Mouse (Mus musculus) heart, postnatal 0 days (tissue): Measurements from ENCODE around the gene Ptprn2. TPM values are rescaled to one million over a fixed set of nuclear protein-coding genes. Genes with fewer than 3 reads are reported as not detected.

ENCODE experiments used
- ATAC-seq: fragments of 200-750 bp; cut with Nextera tagmentation; 2 replicates; pipeline ENCODE4 v1.8.0; 2017; ENCODE audit warnings: low read depth, moderate number of reproducible peaks, moderate library complexity; ENCODE audit not compliant: insufficient read depth
- DNase-seq: peaks from one replicate; pipeline ENCODE4 v3.0.0-alpha.2; 2016; ENCODE audit warnings: low spot score
- H3K27ac ChIP-seq: fragments of 300-500 bp; sonication (generic); 2 replicates; pipeline ENCODE4 v1.5.1; 2014; ENCODE audit warnings: low read depth, mild to moderate bottlenecking
- H3K27me3 ChIP-seq: fragments of 300-500 bp; sonication (generic); 2 replicates; pipeline ENCODE4 v1.6.1; 2014; ENCODE audit warnings: low read length, mixed read lengths; ENCODE audit not compliant: control insufficient read depth, insufficient read depth
- H3K36me3 ChIP-seq: fragments of 300-500 bp; sonication (generic); replicated peaks from 2 replicates; pipeline ENCODE4 v1.6.1; 2014; ENCODE audit warnings: low read length, mixed read lengths; ENCODE audit not compliant: control insufficient read depth, insufficient read depth
- H3K4me1 ChIP-seq: fragments of 300-500 bp; sonication (generic); 2 replicates; pipeline ENCODE4 v1.6.1; 2014; ENCODE audit warnings: antibody characterized with exemption; ENCODE audit not compliant: control insufficient read depth, insufficient read depth
- H3K4me2 ChIP-seq: fragments of 300-500 bp; sonication (generic); 2 replicates; pipeline ENCODE4 v1.6.1; 2014; ENCODE audit warnings: low read depth, mild to moderate bottlenecking, low read length, moderate library complexity
- H3K4me3 ChIP-seq: fragments of 300-500 bp; sonication (generic); 2 replicates; pipeline ENCODE4 v1.5.1; 2014; ENCODE audit warnings: low read depth, low read length
- H3K9ac ChIP-seq: fragments of 300-500 bp; sonication (generic); replicated peaks from 2 replicates; pipeline ENCODE4 v1.6.1; 2014; ENCODE audit warnings: low read depth, low read length, mixed read lengths
- H3K9me3 ChIP-seq: fragments of 300-500 bp; sonication (generic); replicated peaks from 2 replicates; pipeline ENCODE4 v1.6.1; 2016; ENCODE audit warnings: low read length; ENCODE audit not compliant: control insufficient read depth
- CTCF ChIP-seq: IDR thresholded peaks from 2 replicates; pipeline ENCODE4 v1.5.1; 2016; ENCODE audit warnings: antibody characterized with exemption, control low read depth, low read depth
- EP300 ChIP-seq: IDR thresholded peaks from 2 replicates; pipeline ENCODE4 v1.6.1; 2016; ENCODE audit warnings: antibody characterized with exemption, low read depth
- WGBS: fragments of 180-500 bp; shearing (Covaris S2); extraction: QIAGEN DNeasy Blood & Tissue Kit; methylation state at CpG from one replicate; pipeline ENCODE4 v1.1.7; 2014; 5-methylcytosine and 5-hydroxymethylcytosine counted together
- polyA plus RNA-seq: library from polyadenylated mRNA; unstranded; fragments of >200 nt; fragmentation: Nextera tagmentation; extraction: Ambion mirVana; gene quantifications from 2 replicates; pipeline ENCODE4 v1.2.1, GENCODE M21; 2015
- total RNA-seq: library from RNA; depleted of rRNA; stranded (reverse); fragments of >200 nt; gene quantifications from 2 replicates; pipeline ENCODE4 v1.2.3, GENCODE M21; 2014; ENCODE audit warnings: low replicate concordance

Gene Ptprn2
- total and polyA plus RNA-seq, 2 experiments from 2014 or later: not detected

- TF ChIP-seq EP300: no peak
- TF ChIP-seq CTCF: no peak
- 48% methylated on average over 8 of the region's 8 CpGs for WGBS
- Histone ChIP-seq H3K27me3 (no peaks in the 10 kb centered on the region), H3K9ac (no peak overlapping the region), H3K27ac (no peak overlapping the region), H3K4me3 (no peak overlapping the region), H3K4me2 (no peak overlapping the region), H3K36me3 (no peaks in the 10 kb centered on the region), H3K4me1 (no peaks in the 10 kb centered on the region), H3K9me3 (no peaks in the 10 kb centered on the region)
- ATAC-seq (no peak), DNase-seq (no peak)
Measured at GRCm38 (mm10) chr12:116598123-116599005, 112.8 kb downstream of the Ptprn2 start.

GRCm38 (mm10) chr12:116599537-116599936 lies 114.0 kb downstream of the Ptprn2 start:
- no peak overlapping the region for H3K4me3 ChIP-seq
- H3K9ac ChIP-seq: no peak overlapping the region
- H3K4me1 ChIP-seq: no peaks in the 10 kb centered on the region
- no peak overlapping the region for H3K4me2 ChIP-seq
- H3K27me3 ChIP-seq: no peaks in the 10 kb centered on the region
- H3K36me3 ChIP-seq: no peaks in the 10 kb centered on the region
- H3K27ac ChIP-seq: no peak overlapping the region
- DNase-seq: no peak
- no peaks in the 10 kb centered on the region for H3K9me3 ChIP-seq
- ATAC-seq: no peak
- WGBS: 77% methylated on average over 1 of the region's 1 CpGs
- TF ChIP-seq CTCF (no peak), EP300 (no peak)

- 77% methylated on average over 6 of the region's 6 CpGs for WGBS
- ATAC-seq: no peak
- TF ChIP-seq EP300 (no peak), CTCF (no peak)
- Histone ChIP-seq H3K4me1 (no peaks in the 10 kb centered on the region), H3K4me2 (no peak overlapping the region), H3K36me3 (no peaks in the 10 kb centered on the region), H3K27ac (no peak overlapping the region), H3K9ac (no peak overlapping the region), H3K9me3 (no peaks in the 10 kb centered on the region), H3K4me3 (no peak overlapping the region), H3K27me3 (no peaks in the 10 kb centered on the region)
- DNase-seq: no peak
Measured at GRCm38 (mm10) chr12:116600054-116600453, 114.5 kb downstream of the Ptprn2 start.

- ATAC-seq: no peak
- H3K4me1 ChIP-seq: no peaks in the 10 kb centered on the region
- no peak for DNase-seq
- H3K27me3 ChIP-seq: no peaks in the 10 kb centered on the region
- no peaks in the 10 kb centered on the region for H3K36me3 ChIP-seq
- H3K27ac ChIP-seq: no peak overlapping the region
- no peak overlapping the region for H3K4me3 ChIP-seq
- H3K9ac ChIP-seq: no peak overlapping the region
- no peaks in the 10 kb centered on the region for H3K9me3 ChIP-seq
- TF ChIP-seq EP300 (no peak), CTCF (no peak)
- no peak overlapping the region for H3K4me2 ChIP-seq
- WGBS: 79% methylated on average over 3 of the region's 3 CpGs
Measured at GRCm38 (mm10) chr12:116601395-116601794, 115.9 kb downstream of the Ptprn2 start.

- H3K27me3 ChIP-seq: no peaks in the 10 kb centered on the region
- no peaks in the 10 kb centered on the region for H3K4me1 ChIP-seq
- no peak overlapping the region for H3K9ac ChIP-seq
- no peak overlapping the region for H3K4me3 ChIP-seq
- no peaks in the 10 kb centered on the region for H3K36me3 ChIP-seq
- WGBS: 67% methylated on average over 5 of the region's 5 CpGs
- DNase-seq (no peak), ATAC-seq (no peak)
- H3K4me2 ChIP-seq: no peak overlapping the region
- TF ChIP-seq CTCF (no peak), EP300 (no peak)
- no peaks in the 10 kb centered on the region for H3K9me3 ChIP-seq
- no peak overlapping the region for H3K27ac ChIP-seq
Measured at GRCm38 (mm10) chr12:116601921-116602320, 116.4 kb downstream of the Ptprn2 start.

GRCm38 (mm10) chr12:116608598-116608997 lies 123.1 kb downstream of the Ptprn2 start:
- H3K4me3 ChIP-seq: no peak overlapping the region
- no peak overlapping the region for H3K9ac ChIP-seq
- H3K4me1 ChIP-seq: no peaks in the 10 kb centered on the region
- no peaks in the 10 kb centered on the region for H3K36me3 ChIP-seq
- no peaks in the 10 kb centered on the region for H3K9me3 ChIP-seq
- WGBS: 76% methylated on average over 6 of the region's 6 CpGs
- no peaks in the 10 kb centered on the region for H3K27me3 ChIP-seq
- no peak for ATAC-seq
- no peak for TF ChIP-seq CTCF
- no peak overlapping the region for H3K4me2 ChIP-seq
- H3K27ac ChIP-seq: no peak overlapping the region
- no peak for DNase-seq
